Mouse (Mus musculus): ENCODE measurements at regions not wholly inside any gene's neighbourhood (a gene's known extent, or its start where the extent isn't known, plus 50 kb on each side); places are given as distances from the start of the nearest gene placed in this dataset.

DNA sequence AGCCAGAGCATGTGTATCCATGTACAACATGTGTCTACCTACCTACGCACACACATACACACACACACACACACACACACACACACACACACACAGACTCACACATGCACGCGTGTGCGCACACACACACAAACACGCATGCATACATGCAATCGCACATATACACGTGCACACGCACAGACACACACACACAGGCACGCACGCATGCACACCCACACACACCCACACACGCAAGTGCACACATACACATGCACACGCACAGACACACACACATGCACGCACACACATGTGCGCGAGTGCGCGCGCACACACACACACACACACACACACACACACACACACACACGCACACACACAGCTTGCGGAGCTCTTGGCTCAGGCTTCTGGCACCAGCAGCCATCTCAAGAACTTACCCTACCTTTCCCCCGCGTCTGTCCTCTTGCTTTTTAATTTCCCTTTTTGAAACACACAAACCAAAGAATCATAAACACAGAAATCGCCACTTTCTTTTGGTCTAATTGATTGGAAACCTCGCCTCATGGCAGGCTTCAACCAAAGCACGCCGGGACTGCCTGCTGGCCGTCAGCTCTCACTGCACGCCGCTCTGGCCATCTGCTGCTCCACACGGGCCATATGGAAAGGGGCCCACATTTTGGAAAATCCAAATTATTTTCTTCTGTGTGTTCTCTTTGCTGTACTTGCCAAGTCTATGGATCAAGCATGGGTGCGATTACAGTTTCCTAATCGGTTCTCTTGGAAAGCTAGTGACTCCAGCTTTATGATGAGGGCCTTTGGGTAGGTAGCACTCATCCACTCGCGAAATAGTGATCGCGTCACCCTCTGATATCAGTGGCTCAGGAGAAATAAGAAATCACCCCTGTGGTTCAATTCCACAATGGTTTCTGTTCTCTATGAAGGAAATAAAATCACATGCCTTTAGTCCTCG, 127.9 kb upstream of the Gm9833 start:
- DNase-seq: no peak

DNA sequence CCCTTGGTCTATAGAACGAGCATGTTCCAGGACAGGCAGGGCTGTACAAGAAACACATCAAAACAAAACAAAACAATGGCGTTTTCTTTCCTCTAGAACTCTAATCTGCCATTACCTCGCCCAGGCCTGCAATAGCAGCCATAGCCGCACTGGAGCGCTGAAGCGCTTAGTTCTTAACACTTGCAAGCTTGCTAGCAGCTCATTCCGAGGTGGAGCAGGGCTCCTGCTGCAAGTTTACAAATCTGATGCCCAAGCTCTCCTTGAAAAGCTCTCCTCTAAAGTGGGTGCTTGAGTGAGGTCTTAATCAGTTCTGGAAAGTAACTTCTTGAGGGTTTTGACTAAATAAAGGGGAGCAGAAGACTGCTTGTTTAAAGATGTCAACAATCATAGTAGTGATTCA, 127.2 kb upstream of the Gm9833 start:
- peak; percentile 57 for DNase-seq
